Mouse (Mus musculus): ENCODE results near the gene Dus4l.
"Not testable (repeated sequence)": the region's sequence is repeated elsewhere in the genome, so short reads cannot be mapped to it uniquely, and the experiment has no call there.

Dus4l gene

GRCm38 (mm10) chr12:31654197-31654964, at the start of gene Dus4l, which contains the start of gene Cog5:
Gene Dus4l, minus strand, starts transcription at chr12:31654826.
Gene Cog5, plus strand, starts transcription at chr12:31654869.
- peak; percentile 97 for DNase-seq (ENCODE audit: low spot score)

DNA sequence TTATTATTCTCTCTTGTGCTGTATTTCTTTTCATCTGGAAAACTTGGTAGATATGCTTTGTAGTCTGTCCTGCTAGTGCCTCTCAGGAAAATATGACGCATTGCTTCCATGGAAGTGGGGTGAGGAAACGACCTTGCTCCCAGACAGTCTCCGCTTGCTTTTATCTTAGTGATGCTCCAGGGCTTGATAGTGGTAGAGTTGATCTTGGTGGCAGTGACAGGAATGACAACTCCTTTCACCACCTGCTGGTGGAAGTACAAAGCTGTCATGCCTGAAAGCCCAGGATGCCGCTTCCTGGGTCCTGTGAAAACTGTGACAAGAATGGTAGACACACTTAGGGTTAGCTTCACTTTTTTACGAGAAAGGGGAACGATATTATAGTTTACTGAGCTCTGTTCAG, 49.3 kb upstream of the Dus4l start:
- no peak for DNase-seq (ENCODE audit: low spot score)

DNA sequence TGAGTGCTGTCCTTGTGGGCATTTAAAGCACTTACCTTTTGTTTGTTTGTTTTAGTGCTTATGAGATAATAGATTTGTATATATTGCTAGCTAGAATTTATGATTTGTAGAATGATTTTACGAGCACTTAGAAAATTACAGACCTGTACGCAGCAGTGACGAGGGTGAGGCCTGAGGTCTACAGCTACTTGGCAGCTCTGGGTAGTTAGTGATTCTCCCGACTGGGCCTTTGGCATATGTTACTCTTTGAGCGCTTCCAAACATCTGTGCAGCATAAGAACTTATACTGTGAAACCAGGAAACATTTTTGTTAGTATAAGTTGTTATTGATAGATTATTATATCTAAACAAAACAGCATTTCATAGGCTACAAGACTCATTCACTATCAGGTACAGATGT, 46.8 kb upstream of the Dus4l start:
- DNase-seq (ENCODE audit: low spot score) = no peak

GRCm38 (mm10) chr12:31700623-31701347, 46.2 kb upstream of the Dus4l start:
- no peak for DNase-seq (ENCODE audit: low spot score)

DNA sequence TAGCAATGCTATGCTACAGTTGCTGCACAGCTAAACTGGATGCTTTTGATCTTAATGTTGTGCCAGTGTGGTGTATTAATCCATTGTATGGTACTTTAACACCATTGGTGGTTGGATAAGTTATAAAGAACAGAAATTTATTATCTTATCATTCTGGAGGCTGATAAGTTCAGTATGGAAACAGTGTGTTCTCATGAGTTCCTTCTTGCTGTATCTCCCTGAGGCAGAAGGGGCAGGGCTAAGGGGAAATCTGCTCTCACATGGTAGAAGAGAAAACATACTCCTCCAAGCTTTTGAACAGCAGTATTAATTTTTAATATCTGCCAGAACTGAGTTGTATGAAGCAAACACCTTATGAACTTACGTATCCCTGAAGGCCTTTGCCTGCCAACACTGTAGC, 38.7 kb upstream of the Dus4l start:
- DNase-seq (ENCODE audit: low spot score) = no peak

DNA sequence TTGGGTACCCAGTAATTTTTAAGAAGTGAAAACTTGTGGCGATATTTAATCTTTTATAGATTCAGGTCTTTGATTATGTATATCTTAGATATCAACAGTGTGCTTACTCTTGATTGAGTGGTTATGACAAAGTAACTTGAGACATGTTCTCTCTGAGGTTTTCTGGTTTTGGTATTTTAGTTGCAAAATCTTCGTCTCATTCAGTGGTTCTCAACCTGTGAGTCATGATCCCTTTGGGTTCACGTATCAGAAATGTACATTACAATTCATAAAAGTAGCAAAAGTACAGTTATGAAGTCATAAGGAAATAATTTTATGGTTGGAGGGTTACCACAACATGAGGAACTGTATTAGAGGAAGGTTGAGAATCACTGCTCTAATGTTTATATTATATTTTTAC, 32.1 kb upstream of the Dus4l start:
- DNase-seq (ENCODE audit: low spot score) = no peak

DNA sequence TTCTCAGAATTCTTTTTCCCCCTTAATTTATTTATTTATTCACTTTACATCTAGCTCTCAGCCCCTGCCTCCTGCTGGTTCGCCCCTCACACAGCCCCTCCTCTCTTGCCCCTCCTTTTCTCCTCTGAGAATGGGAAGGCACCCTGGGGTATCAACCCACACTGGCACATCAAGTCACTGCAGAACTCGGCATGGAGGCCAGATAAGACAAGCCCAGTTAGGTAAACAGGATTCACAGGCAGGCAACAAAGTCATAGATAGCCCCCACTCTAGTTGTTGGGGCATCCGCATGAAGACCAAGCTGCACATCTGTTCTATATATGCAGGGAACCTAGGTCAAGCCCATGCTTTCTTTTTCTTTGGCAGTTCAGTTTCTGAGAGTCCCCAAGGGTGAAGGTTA, 12.6 kb upstream of the Dus4l start:
- DNase-seq (ENCODE audit: low spot score) = no peak

- DNase-seq (ENCODE audit: low spot score) = no peak
Observed at GRCm38 (mm10) chr12:31665999-31666398, 11.4 kb upstream of the Dus4l start.

- DNase-seq (ENCODE audit: low spot score) = no peak
Observed at GRCm38 (mm10) chr12:31656841-31657240, 2.2 kb upstream of the Dus4l start.

DNA sequence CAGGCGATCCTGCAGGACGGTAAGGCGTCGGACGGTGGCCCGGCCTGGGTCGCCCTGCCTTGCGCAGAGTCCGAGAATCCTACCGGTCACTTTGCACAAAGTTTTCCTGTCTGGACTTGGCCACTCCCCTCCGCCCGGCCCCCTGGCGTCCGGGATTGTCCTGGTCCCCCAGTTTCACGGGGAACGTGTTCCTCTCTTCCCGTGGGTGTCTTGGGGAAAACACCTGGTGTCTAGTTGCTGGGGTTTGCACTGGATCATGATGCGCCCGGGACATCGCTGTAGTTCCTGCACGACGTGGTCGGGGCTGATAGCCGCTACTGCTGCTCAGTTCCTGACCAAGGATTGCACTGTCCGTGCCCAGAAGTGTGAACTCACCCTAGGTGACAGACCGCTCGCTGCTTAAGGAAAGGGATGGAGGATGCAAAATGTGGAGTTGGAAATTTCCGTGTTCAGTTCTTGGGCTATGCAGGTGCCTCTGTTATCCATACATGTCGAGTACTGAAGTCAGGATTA, 395 bp upstream of the Dus4l start:
- DNase-seq (ENCODE audit: low spot score) = no peak

DNA sequence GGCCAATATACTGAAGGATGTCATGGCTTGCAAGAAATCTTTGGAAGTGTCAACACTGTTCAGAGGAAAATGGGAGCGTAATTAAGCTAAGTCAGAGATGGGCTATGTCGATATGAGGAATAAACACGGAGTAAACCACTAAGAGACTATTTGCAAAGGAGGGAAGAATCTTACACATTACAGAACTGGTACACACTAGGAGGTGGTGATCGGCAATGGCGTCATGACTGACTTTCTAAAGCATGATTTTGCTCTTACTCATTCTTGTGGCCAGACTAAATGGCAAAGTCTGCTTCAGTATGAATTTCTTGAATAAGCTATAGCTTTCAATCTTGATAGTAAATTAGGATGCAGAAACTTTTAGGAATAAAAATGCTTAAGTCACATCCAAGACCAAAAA, 1.0 kb downstream of the Dus4l start:
- no peak for DNase-seq (ENCODE audit: low spot score)

GRCm38 (mm10) chr12:31635240-31635607, 19.4 kb downstream of the Dus4l start:
- DNase-seq (ENCODE audit: low spot score) = no peak

- peak; percentile 57 for DNase-seq (ENCODE audit: low spot score)
Observed at GRCm38 (mm10) chr12:31634343-31635239, 20.0 kb downstream of the Dus4l start, which contains the start of gene Bcap29. Gene Bcap29, minus strand, starts transcription at chr12:31634658.

DNA sequence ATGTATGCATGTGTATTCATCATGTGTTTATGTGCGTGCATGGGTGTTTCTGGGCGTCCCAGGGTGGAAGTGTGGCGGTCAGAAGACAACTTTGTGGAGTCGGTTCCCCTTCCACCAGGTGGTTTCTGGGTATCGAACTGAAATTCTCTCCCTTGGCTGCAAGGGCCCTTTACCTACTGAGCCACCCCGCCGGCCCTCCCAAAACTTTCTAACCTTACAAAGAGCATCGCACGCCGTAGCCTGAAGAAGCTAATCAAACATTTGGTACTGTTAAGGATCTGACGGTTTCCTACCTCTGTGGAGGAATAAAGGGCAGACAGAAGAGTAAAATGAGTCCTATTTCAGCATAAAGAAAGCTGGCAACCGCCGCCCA, 20.7 kb downstream of the Dus4l start:
- DNase-seq (ENCODE audit: low spot score) = no peak

- not testable (repeated sequence) for DNase-seq (ENCODE audit: low spot score)
Observed at GRCm38 (mm10) chr12:31628396-31628795, 26.2 kb downstream of the Dus4l start.

GRCm38 (mm10) chr12:31625016-31625415, 29.6 kb downstream of the Dus4l start:
- no peak for DNase-seq (ENCODE audit: low spot score)

GRCm38 (mm10) chr12:31620106-31620505, 34.5 kb downstream of the Dus4l start:
- no peak for DNase-seq (ENCODE audit: low spot score)

GRCm38 (mm10) chr12:31613353-31613752, 41.3 kb downstream of the Dus4l start:
- no peak for DNase-seq (ENCODE audit: low spot score)

DNA sequence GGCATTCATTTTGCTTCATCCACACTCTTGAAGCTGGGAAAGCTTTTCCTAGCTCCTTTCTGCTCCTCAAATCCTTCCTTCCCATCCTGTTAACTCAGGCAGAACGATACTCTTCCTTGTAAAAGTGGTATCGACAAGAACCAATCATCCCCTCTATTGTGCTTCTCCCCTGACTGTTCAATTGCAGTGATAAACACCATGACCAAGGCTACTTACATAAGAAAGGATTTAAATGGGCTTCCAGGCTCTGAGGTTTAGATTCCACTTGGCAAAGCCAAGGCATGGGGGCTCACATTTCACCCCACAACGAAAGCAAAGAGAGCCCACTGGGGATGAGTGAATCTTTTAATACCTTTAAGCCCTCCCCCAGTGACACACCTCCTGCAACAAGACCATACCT, 46.5 kb downstream of the Dus4l start:
- DNase-seq (ENCODE audit: low spot score) = no peak

GRCm38 (mm10) chr12:31604894-31605293, 49.7 kb downstream of the Dus4l start:
- no peak for DNase-seq (ENCODE audit: low spot score)

- peak; percentile 74 for DNase-seq (ENCODE audit: low spot score)
Observed at GRCm38 (mm10) chr12:31603586-31603985, 51.0 kb downstream of the Dus4l start.

GRCm38 (mm10) chr12:31594296-31594695, 60.3 kb downstream of the Dus4l start:
- no peak for DNase-seq (ENCODE audit: low spot score)

Data from yolk sac, embryonic 10.5 days (tissue).